Mouse (Mus musculus) kidney, postnatal 0 days (tissue): Measurements from ENCODE around the gene Ccnjl. TPM values are rescaled to one million over a fixed set of nuclear protein-coding genes. Genes with fewer than 3 reads are reported as not detected.

Source experiments
- ATAC-seq: fragments of 200-750 bp; cut with Nextera tagmentation; replicated peaks from 2 replicates; pipeline ENCODE4 v1.8.0; 2017; ENCODE audit warnings: low read depth, moderate number of reproducible peaks, moderate TSS enrichment, moderate library complexity; ENCODE audit not compliant: low FRiP score
- DNase-seq: peaks from one replicate; pipeline ENCODE4 v3.0.0-alpha.2; 2016; ENCODE audit warnings: low spot score
- H3K27ac ChIP-seq: fragments of 300-500 bp; sonication (generic); 2 replicates; pipeline ENCODE4 v1.5.1; 2014; ENCODE audit warnings: mild to moderate bottlenecking
- H3K27me3 ChIP-seq: fragments of 300-500 bp; sonication (generic); 2 replicates; pipeline ENCODE4 v1.6.1; 2014; ENCODE audit warnings: low read length, mixed read lengths; ENCODE audit not compliant: insufficient read depth
- H3K36me3 ChIP-seq: fragments of 300-500 bp; sonication (generic); 2 replicates; pipeline ENCODE4 v1.6.1; 2014; ENCODE audit warnings: low read length, mixed read lengths; ENCODE audit not compliant: insufficient read depth
- H3K4me1 ChIP-seq: fragments of 300-500 bp; sonication (generic); replicated peaks from 2 replicates; pipeline ENCODE4 v1.6.1; 2014; ENCODE audit warnings: antibody characterized with exemption, low read length, mixed read lengths; ENCODE audit not compliant: insufficient read depth
- H3K4me2 ChIP-seq: fragments of 300-500 bp; sonication (generic); 2 replicates; pipeline ENCODE4 v1.6.1; 2014; ENCODE audit warnings: mild to moderate bottlenecking, low read length, moderate library complexity, mixed read lengths
- H3K4me3 ChIP-seq: fragments of 300-500 bp; sonication (generic); replicated peaks from 2 replicates; pipeline ENCODE4 v1.5.1; 2014; ENCODE audit warnings: low read depth, low read length
- H3K9ac ChIP-seq: fragments of 300-500 bp; sonication (generic); 2 replicates; pipeline ENCODE4 v1.6.1; 2014; ENCODE audit warnings: low read depth, low read length
- H3K9me3 ChIP-seq: fragments of 300-500 bp; sonication (generic); replicated peaks from 2 replicates; pipeline ENCODE4 v1.6.1; 2016; ENCODE audit warnings: low read length, inconsistent platforms, mixed read lengths
- CTCF ChIP-seq: IDR thresholded peaks from 2 replicates; pipeline ENCODE4 v1.5.1; 2016; ENCODE audit warnings: antibody characterized with exemption, low read depth, mild to moderate bottlenecking, moderate library complexity
- WGBS: fragments of 180-500 bp; shearing (Covaris S2); extraction: QIAGEN DNeasy Blood & Tissue Kit; methylation state at CpG from one replicate; pipeline ENCODE4 v1.1.7; 2014; 5-methylcytosine and 5-hydroxymethylcytosine counted together
- polyA plus RNA-seq: library from polyadenylated mRNA; unstranded; fragments of >200 nt; fragmentation: Nextera tagmentation; extraction: Ambion mirVana; gene quantifications from 2 replicates; pipeline ENCODE4 v1.2.1, GENCODE M21; 2015

Gene Ccnjl
- polyA plus RNA-seq, 1 experiment from 2014 or later = 14.2 TPM

DNA sequence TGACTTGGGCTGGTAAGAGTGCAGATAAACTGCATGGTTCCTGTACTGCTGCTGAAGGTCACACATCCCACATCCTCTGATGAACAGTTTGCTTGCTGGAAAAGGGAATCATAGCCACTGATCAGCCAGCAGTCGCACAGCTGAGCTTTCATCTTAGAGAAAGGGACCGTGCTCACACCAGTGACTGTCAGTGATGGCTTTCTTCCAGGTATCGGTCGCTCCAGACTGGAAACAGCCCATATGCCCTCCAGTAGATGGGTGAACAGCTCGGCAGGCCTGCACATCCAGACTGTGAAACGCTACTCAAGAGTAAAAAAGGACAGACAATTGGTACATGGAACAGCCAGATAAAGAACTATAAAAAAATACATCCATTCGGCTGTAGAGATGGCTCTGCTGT is 23.4 kb upstream of the Ccnjl start:
- 87% methylated on average over 7 of the region's 7 CpGs for WGBS
- Histone ChIP-seq H3K4me2 (no peak overlapping the region), H3K4me3 (no peak overlapping the region), H3K27me3 (no peaks in the 10 kb centered on the region), H3K27ac (no peak overlapping the region), H3K9ac (no peak overlapping the region), H3K9me3 (no peaks in the 10 kb centered on the region), H3K36me3 (no peaks in the 10 kb centered on the region), H3K4me1 (no peaks in the 10 kb centered on the region)
- DNase-seq (no peak), ATAC-seq (no peak)
- TF ChIP-seq CTCF = no peak

DNA sequence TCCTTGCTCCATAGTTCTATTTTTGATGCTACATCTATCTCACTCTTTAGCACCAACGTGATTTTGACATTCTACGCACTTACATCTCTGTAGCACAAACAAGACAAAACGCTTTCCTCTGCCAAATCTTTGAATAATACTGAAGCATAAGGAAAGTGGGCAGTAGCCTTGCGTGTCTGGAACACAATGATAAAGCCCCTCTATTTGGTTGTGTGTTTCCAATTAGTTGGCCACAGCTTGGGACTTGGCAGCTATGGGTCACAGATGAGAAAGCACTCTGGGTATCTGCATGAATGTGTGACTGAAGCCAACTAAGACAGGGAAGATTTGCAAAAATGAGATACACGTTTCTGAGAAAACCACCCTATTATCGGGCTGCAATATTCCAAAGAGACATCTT is 20.6 kb upstream of the Ccnjl start:
- WGBS = 84% methylated on average over 6 of the region's 6 CpGs
- H3K4me1 ChIP-seq = no peaks in the 10 kb centered on the region
- TF ChIP-seq CTCF = no peak

DNA sequence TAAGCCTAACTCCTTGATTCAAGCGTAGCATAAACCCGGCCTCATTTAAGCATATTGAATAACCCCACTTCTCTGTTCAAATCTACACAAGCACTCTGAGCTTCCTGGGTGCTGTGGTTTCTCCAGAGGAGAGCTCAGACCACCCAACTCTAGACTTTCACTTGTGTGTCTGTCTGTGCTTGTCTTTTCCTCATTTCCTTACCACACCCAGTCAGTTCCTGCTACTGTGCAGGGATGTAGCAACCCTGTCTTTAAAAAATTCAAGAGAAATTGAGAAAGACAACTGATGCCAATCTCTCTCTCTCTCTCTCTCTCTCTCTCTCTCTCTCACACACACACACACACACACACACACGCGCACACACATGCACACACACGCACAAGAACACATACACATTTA is 18.7 kb upstream of the Ccnjl start:
- DNase-seq (no peak), ATAC-seq (no peak)
- no peak overlapping the region for H3K4me2 ChIP-seq
- 89% methylated on average over 5 of the region's 5 CpGs for WGBS
- no peaks in the 10 kb centered on the region for H3K27me3 ChIP-seq
- no peak overlapping the region for H3K27ac ChIP-seq
- H3K4me1 ChIP-seq = no peaks in the 10 kb centered on the region
- no peak for TF ChIP-seq CTCF
- no peak overlapping the region for H3K9ac ChIP-seq
- no peak overlapping the region for H3K4me3 ChIP-seq
- H3K36me3 ChIP-seq = no peaks in the 10 kb centered on the region
- no peaks in the 10 kb centered on the region for H3K9me3 ChIP-seq

More for the DNA sequence above, 20.6 kb upstream of the Ccnjl start:
- DNase-seq (no peak), ATAC-seq (no peak)
- H3K36me3 ChIP-seq = no peaks in the 10 kb centered on the region
- H3K4me2 ChIP-seq = no peak overlapping the region
- no peak overlapping the region for H3K4me3 ChIP-seq
- H3K9me3 ChIP-seq = no peaks in the 10 kb centered on the region
- no peak overlapping the region for H3K27ac ChIP-seq
- no peak overlapping the region for H3K9ac ChIP-seq
- no peaks in the 10 kb centered on the region for H3K27me3 ChIP-seq

DNA sequence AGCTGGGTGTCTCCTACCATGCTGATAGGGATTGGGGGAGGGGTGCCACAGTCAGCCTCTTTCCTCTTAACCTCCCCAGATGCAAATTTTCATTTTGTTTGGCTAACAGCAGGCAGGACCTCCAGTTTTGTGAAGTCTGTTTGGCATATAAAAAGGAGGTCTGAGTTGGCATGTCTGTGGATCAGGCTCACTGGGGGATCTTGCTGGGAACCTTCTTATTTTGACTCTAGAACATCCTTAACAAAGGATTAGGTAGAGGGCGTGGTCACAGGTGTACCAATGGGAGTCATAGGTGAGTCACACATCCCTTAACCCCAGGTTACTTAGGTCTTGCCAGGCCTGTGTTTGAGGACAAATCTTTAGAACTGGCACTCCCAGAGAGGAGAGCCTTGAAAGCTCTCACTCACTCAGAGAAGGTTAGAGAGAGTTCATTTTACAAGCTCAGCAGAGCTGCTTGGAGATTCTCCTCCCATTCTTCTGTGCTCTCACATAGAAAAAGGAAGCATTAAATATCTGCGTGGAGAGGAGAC is 15.9 kb upstream of the Ccnjl start:
- Histone ChIP-seq H3K4me1 (no peaks in the 10 kb centered on the region), H3K36me3 (no peaks in the 10 kb centered on the region), H3K4me3 (no peak overlapping the region), H3K9me3 (no peaks in the 10 kb centered on the region), H3K4me2 (no peak overlapping the region), H3K27ac (no peak overlapping the region), H3K27me3 (no peaks in the 10 kb centered on the region), H3K9ac (no peak overlapping the region)
- no peak for ATAC-seq
- no peak for TF ChIP-seq CTCF
- 65% methylated on average over 2 of the region's 2 CpGs for WGBS
- no peak for DNase-seq

DNA sequence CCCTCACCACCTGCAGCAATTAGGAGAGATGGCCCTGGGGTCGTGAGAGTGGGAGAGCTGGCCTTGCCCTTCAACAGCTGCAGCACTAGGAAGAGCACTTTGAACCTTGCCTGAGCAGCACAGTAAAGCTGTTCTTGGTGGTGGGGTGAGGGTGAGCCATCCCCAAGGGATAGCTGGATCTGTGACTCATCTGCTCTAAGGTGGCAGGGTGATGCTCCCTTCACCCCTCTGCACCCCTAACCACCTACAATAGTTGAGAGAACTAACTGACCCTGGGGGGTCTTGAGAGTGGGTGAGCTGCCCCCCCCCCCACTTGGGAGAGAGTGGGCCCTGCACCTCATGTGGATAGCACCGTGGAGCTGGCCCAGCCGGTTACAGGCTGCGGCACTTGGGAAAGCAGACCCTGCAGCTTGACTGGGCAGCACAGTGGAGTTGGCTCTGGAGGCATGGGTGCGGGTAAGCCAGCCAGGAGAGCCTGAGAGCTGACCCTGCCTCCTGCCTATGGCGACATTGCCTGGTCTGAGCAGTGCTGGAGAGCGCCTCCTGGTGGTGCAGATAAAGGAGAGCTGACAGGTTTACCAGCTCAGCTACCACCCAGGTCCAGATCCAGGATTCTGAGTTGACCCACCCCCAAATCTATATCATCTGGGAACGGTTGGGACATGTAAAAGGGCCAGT is 12.1 kb upstream of the Ccnjl start:
- no peak overlapping the region for H3K27ac ChIP-seq
- no peaks in the 10 kb centered on the region for H3K9me3 ChIP-seq
- H3K4me2 ChIP-seq = no peak overlapping the region
- no peaks in the 10 kb centered on the region for H3K4me1 ChIP-seq
- WGBS = 38% methylated on average over 8 of the region's 8 CpGs
- H3K27me3 ChIP-seq = no peaks in the 10 kb centered on the region
- H3K4me3 ChIP-seq = no peak overlapping the region
- H3K36me3 ChIP-seq = no peaks in the 10 kb centered on the region
- H3K9ac ChIP-seq = no peak overlapping the region
- DNase-seq = peak; percentile 62
- peak; percentile 72 for TF ChIP-seq CTCF
- ATAC-seq = peak; percentile 68

DNA sequence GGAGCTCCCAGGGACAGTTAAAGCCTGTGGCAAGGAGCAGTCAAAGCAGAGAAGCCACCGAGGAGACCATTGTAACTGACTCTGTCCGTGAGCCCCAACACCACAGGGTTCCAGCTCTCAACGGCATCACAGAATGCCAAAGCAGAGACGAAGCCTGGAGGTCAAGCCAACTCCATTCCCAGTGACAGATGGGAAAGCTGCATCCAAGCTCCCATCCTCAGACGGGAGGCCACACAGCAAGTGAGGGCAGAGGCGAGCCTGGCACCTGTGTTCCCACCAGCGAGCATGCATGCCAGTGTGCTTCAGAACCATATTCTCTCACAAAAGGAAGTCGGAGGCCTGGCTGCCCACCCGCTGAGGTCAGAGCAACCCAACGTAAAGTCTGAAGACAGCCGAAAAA is 10.9 kb upstream of the Ccnjl start:
- Histone ChIP-seq H3K36me3 (no peaks in the 10 kb centered on the region), H3K27ac (no peak overlapping the region), H3K9ac (no peak overlapping the region), H3K27me3 (no peaks in the 10 kb centered on the region), H3K4me1 (no peaks in the 10 kb centered on the region), H3K9me3 (no peaks in the 10 kb centered on the region), H3K4me2 (no peak overlapping the region), H3K4me3 (no peak overlapping the region)
- WGBS = 87% methylated on average over 11 of the region's 11 CpGs
- ATAC-seq (no peak), DNase-seq (no peak)
- no peak for TF ChIP-seq CTCF

DNA sequence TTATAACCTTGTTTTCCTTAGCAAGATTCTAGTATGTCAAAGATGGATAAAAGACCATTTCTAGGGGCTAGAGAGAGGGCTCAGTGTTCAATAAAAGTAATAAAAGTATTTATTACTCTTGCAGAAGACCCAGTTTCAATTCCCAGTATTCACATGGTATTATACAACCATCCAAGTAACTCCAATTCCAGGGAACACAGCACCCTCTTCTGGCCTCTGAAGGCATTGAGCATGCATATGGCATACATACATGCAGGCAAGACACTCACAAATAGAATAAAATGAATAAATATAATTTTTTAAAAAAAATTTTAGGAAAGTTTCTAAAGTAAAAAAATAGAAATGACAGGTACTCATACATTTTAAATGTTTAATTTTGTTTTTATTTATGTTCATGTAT is 10.5 kb upstream of the Ccnjl start:
- no peak overlapping the region for H3K4me2 ChIP-seq
- H3K27me3 ChIP-seq = no peaks in the 10 kb centered on the region
- no peak overlapping the region for H3K4me3 ChIP-seq
- ATAC-seq = no peak
- no peaks in the 10 kb centered on the region for H3K4me1 ChIP-seq
- no peak overlapping the region for H3K9ac ChIP-seq
- no peaks in the 10 kb centered on the region for H3K36me3 ChIP-seq
- TF ChIP-seq CTCF = no peak
- no peak overlapping the region for H3K27ac ChIP-seq
- DNase-seq = no peak
- H3K9me3 ChIP-seq = no peaks in the 10 kb centered on the region
